Mouse (Mus musculus) CH12.LX (cell line): Measurements from ENCODE around the gene Gm17387. TPM values are rescaled to one million over a fixed set of nuclear protein-coding genes. Genes with fewer than 3 reads are reported as not detected.
"Not testable (repeated sequence)": the region's sequence is repeated elsewhere in the genome, so short reads cannot be mapped to it uniquely, and the experiment has no call there.

Source experiments
- DNase-seq: peaks from one replicate; pipeline ENCODE4 v3.0.0-alpha.2; 2013; ENCODE audit errors: extremely low read depth
- H3K27ac ChIP-seq: 2 replicates; pipeline ENCODE4 v1.5.1; 2012; ENCODE audit warnings: low read depth, mild to moderate bottlenecking, control low read depth, moderate library complexity; ENCODE audit not compliant: insufficient read depth
- H3K27me3 ChIP-seq: replicated peaks from 2 replicates; pipeline ENCODE3; 2012; ENCODE audit warnings: inconsistent platforms
- H3K36me3 ChIP-seq, 2 experiments: replicated peaks in 1 of 2; 2 replicates each; pipeline versions ENCODE3 to v1.6.1; 2012; ENCODE audit warnings: inconsistent platforms in 1 of 2, low read length in 1 of 2, mild to moderate bottlenecking in 1 of 2, mixed read lengths in 1 of 2, moderate library complexity in 1 of 2; ENCODE audit not compliant: control insufficient read depth in 1 of 2, insufficient read depth in 1 of 2
- H3K4me1 ChIP-seq, 2 experiments: 2 replicates each; pipeline ENCODE4 v1.6.1; 2012; ENCODE audit warnings: inconsistent platforms in 1 of 2, moderate library complexity in 1 of 2; ENCODE audit not compliant: insufficient read depth in 2 of 2, control insufficient read depth in 1 of 2
- H3K4me2 ChIP-seq: 2 replicates; pipeline ENCODE4 v1.6.1; 2012; ENCODE audit warnings: low read depth, mild to moderate bottlenecking, control low read depth; ENCODE audit not compliant: poor library complexity, insufficient read depth, severe bottlenecking
- H3K4me3 ChIP-seq, 3 experiments: fragments of 150-350 bp in 1 of 3; sonication (generic) in 1 of 3; replicated peaks in 1 of 3; 2 replicates each; pipeline versions ENCODE3 to v1.5.1; 2011 to 2012; ENCODE audit warnings: low read depth in 2 of 3, low read length in 2 of 3, mild to moderate bottlenecking in 2 of 3, moderate library complexity in 2 of 3, control low read depth in 1 of 3, improper control_type of control experiment in 1 of 3, inconsistent platforms in 1 of 3, mixed read lengths in 1 of 3; ENCODE audit not compliant: poor library complexity in 1 of 3
- H3K79me2 ChIP-seq: replicated peaks from 2 replicates; pipeline ENCODE4 v1.6.1; 2012; ENCODE audit warnings: mild to moderate bottlenecking, moderate library complexity; ENCODE audit not compliant: control insufficient read depth, poor library complexity, insufficient read depth, severe bottlenecking; ENCODE audit errors: extremely low read depth
- H3K9ac ChIP-seq: 2 replicates; pipeline ENCODE4 v1.6.1; 2012; ENCODE audit warnings: low read depth, mild to moderate bottlenecking, control low read depth, moderate library complexity; ENCODE audit not compliant: insufficient read depth
- H3K9me3 ChIP-seq: replicated peaks from 2 replicates; pipeline ENCODE3; 2012; ENCODE audit warnings: low read length, inconsistent platforms, mixed read lengths
- BHLHE40 ChIP-seq: IDR thresholded peaks from 2 replicates; pipeline ENCODE4 v1.6.1; 2011; ENCODE audit warnings: mild to moderate bottlenecking, low read depth, low read length, improper control_type of control experiment
- CHD2 ChIP-seq: IDR thresholded peaks from 2 replicates; pipeline ENCODE4 v1.6.1; 2011; ENCODE audit warnings: low read length, improper control_type of control experiment
- ELF1 ChIP-seq: IDR thresholded peaks from 2 replicates; pipeline ENCODE4 v1.6.1; 2014; ENCODE audit warnings: low read depth, mild to moderate bottlenecking, inconsistent platforms, low read length, improper control_type of control experiment
- GABPA ChIP-seq: IDR thresholded peaks from 2 replicates; pipeline ENCODE4 v1.6.1; 2012; ENCODE audit warnings: low read depth, low read length, improper control_type of control experiment, inconsistent platforms; ENCODE audit not compliant: insufficient replicate concordance
- JUN ChIP-seq: IDR thresholded peaks from 2 replicates; pipeline ENCODE4 v1.6.1; 2011; ENCODE audit warnings: low read depth, mild to moderate bottlenecking, low read length, improper control_type of control experiment, moderate library complexity; ENCODE audit not compliant: insufficient read depth
- JUND ChIP-seq: conservative IDR thresholded peaks from 2 replicates; pipeline ENCODE4 v1.6.1; 2011; ENCODE audit warnings: low read depth, low read length, improper control_type of control experiment
- KAT2A ChIP-seq: IDR thresholded peaks from 2 replicates; pipeline ENCODE4 v1.6.1; 2012; ENCODE audit warnings: low read length, improper control_type of control experiment, inconsistent platforms; ENCODE audit not compliant: insufficient replicate concordance
- MAFK ChIP-seq: IDR thresholded peaks from 2 replicates; pipeline ENCODE4 v1.6.1; 2011; ENCODE audit warnings: low read length, improper control_type of control experiment; ENCODE audit not compliant: insufficient replicate concordance
- MAX ChIP-seq: IDR thresholded peaks from 2 replicates; pipeline ENCODE4 v1.6.1; 2011; ENCODE audit warnings: low read length, improper control_type of control experiment
- MEF2A ChIP-seq: IDR thresholded peaks from 2 replicates; pipeline ENCODE4 v1.6.1; 2014; ENCODE audit warnings: low read depth, mild to moderate bottlenecking, inconsistent platforms, low read length, improper control_type of control experiment, borderline replicate concordance
- MYC ChIP-seq: IDR thresholded peaks from 2 replicates; pipeline ENCODE4 v1.6.1; 2011; ENCODE audit warnings: low read depth, mild to moderate bottlenecking, improper control_type of control experiment, low read length
- PAX5 ChIP-seq: IDR thresholded peaks from 2 replicates; pipeline ENCODE4 v1.6.1; 2012; ENCODE audit warnings: low read length, inconsistent platforms, mixed read lengths
- UBTF ChIP-seq: IDR thresholded peaks from 2 replicates; pipeline ENCODE4 v1.6.1; 2012; ENCODE audit warnings: low read depth, mild to moderate bottlenecking, inconsistent platforms, low read length, improper control_type of control experiment, moderate library complexity
- USF2 ChIP-seq: conservative IDR thresholded peaks from 2 replicates; pipeline ENCODE4 v1.6.1; 2011; ENCODE audit warnings: low read depth, low read length, improper control_type of control experiment
- ZNF384 ChIP-seq: IDR thresholded peaks from 2 replicates; pipeline ENCODE4 v1.6.1; 2012; ENCODE audit warnings: low read depth, low read length, improper control_type of control experiment, inconsistent platforms
- dilution Hi-C: fragments of 300-500 bp; cut with MboI; formaldehyde crosslinking; loops from 2 replicates; pipeline ENCODE4 v1.14.3; 2020; ENCODE audit warnings: low sequenced_read_pairs; ENCODE audit not compliant: extremely low pct_unique_long_range_greater_than_20kb, extremely low pct_ligation_motif_present
- in situ Hi-C: fragments of 300-500 bp; cut with MboI; formaldehyde crosslinking; loops from 3 replicates; pipeline ENCODE4 v1.14.3; 2019; ENCODE audit warnings: low sequenced_read_pairs, low pct_ligation_motif_present, low pct_unique_long_range_greater_than_20kb, mixed read lengths
- polyA plus RNA-seq: library from polyadenylated mRNA; unstranded; fragments of >175 nt; gene quantifications from 2 replicates; pipeline ENCODE4 v1.2.1, GENCODE M21; 2012; ENCODE audit warnings: low read depth; ENCODE audit not compliant: insufficient read length
- total RNA-seq, 2 experiments: library from RNA; depleted of rRNA; stranded (reverse); fragments of 300-350 nt in 1 of 2; fragments of >200 nt in 1 of 2; gene quantifications; 2 replicates each; pipeline ENCODE4 v1.2.3; 2012 to 2014

The Gm17387 gene
- total and polyA plus RNA-seq, 3 experiments, result not detected

DNA sequence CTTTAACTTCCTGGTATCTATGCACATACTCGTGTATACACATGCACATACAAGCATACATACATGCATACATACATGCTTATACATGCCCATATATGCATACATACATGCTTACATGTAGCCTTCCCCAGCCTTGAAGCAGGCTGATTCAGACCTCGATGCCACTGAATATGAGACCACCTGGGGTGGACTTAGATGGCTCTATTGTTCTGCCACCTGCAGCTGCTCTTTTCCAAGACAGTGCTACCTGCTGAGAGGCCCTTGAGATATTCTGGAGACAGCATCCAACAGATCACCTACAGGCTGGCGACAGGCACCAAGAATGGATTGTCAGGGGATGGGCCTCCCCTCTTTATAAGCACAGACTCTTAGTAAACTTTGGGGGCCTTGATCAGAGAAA lies 1.5 kb downstream of the Gm17387 start:
- Histone ChIP-seq H3K79me2 (no peaks in the 10 kb centered on the region), H3K9me3 (no peaks in the 10 kb centered on the region)
- in situ Hi-C loops, result no loop called here

DNA sequence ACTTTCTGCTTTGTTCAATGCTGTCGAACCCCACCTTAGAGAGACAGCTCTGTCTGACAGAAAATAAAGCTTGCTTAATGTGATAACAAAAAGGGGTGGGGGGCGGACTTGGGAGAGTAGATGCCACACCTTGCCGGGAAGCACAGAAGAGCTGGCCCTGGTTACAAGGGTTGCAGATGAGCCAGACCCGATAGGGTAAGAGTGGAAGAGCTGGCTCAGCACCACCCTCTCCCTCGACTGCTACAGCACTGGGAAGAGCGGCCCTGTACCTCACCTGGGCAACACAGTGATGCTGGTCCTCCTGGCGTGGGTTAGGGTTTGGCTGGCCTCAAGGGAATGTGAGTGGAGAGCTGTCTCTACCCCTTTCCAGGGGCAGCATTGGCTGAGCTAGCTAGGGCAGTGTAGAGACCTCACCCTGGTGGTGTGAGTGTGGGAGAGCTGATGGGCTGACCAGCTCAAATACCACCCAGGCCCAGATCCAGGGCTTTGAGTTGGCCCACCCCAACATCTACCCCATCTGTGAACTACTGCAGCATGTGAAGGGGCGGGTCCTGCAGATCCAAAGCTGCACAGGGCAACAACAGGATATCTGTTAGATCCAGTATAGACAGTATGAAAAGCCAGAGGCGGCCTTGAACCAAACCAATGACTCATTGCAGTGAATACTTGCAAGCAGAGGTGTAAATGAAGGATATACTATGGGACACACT lies 3.7 kb downstream of the Gm17387 start:
- Histone ChIP-seq H3K9ac (no peak overlapping the region), H3K27me3 (peaks cover 4% of the 10 kb centered on the region), H3K79me2 (no peaks in the 10 kb centered on the region), H3K4me1 (no peaks in the 10 kb centered on the region; a peak in 1 of 4 replicates), H3K4me3 (no peak overlapping the region), H3K4me2 (no peak overlapping the region), H3K27ac (no peak overlapping the region), H3K36me3 (no peaks in the 10 kb centered on the region), H3K9me3 (no peaks in the 10 kb centered on the region)
- DNase-seq, result no peak
- TF ChIP-seq JUN, result no peak
- TF ChIP-seq ZNF384, result no peak
- no peak for TF ChIP-seq ELF1
- no peak for TF ChIP-seq GABPA
- TF ChIP-seq CHD2, result no peak
- TF ChIP-seq MYC, result no peak
- no peak for TF ChIP-seq MAFK
- no peak for TF ChIP-seq BHLHE40
- TF ChIP-seq PAX5, result no peak
- no peak for TF ChIP-seq MAX
- no peak for TF ChIP-seq KAT2A
- no peak for TF ChIP-seq JUND
- TF ChIP-seq USF2, result no peak
- TF ChIP-seq UBTF, result no peak
- TF ChIP-seq, all 38 proteins: peak for 0
- in situ Hi-C loops, result no loop called here
- dilution Hi-C loops, result no loop called here

More for the DNA sequence above, 1.5 kb downstream of the Gm17387 start:
- dilution Hi-C loops, result no loop called here
- Histone ChIP-seq H3K27me3 (no peaks in the 10 kb centered on the region), H3K4me3 (no peak overlapping the region), H3K4me2 (no peak overlapping the region), H3K27ac (no peak overlapping the region), H3K36me3 (no peaks in the 10 kb centered on the region), H3K9ac (no peak overlapping the region), H3K4me1 (peaks cover 0 to 5% of the 10 kb centered on the region in 2 experiments; a peak in 3 of 4 replicates)
- no peak for DNase-seq
- TF ChIP-seq MEF2A, result no peak
- TF ChIP-seq PAX5, result no peak
- no peak for TF ChIP-seq ELF1

DNA sequence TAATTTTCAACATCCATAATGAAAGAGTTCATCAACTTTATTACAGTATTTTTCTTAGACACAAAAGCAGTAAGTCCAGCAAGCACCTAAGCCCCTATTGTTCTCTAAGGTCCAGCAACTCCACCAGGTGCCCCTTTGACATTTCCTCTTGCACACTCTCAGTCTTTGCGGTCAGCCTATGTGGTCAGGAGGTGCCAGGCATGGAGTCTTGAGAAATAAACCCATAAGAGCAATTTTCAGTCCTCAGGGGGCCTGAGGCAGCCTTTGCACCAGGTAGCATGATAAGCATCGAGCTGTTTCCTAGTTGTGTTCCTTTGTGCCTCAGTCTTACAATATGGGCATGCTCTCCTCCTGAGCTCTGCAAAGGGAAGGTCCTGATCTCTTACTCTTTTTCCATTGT lies 7.7 kb downstream of the Gm17387 start:
- H3K4me3 ChIP-seq, H3K4me1 ChIP-seq, H3K9ac ChIP-seq, dilution Hi-C loops, DNase-seq, in situ Hi-C loops, H3K4me2 ChIP-seq, H3K36me3 ChIP-seq, H3K79me2 ChIP-seq, H3K9me3 ChIP-seq, H3K27ac ChIP-seq, H3K27me3 ChIP-seq: not testable (repeated sequence)
